Mouse (Mus musculus): Measurements from ENCODE around the gene Cers1.

DNA sequence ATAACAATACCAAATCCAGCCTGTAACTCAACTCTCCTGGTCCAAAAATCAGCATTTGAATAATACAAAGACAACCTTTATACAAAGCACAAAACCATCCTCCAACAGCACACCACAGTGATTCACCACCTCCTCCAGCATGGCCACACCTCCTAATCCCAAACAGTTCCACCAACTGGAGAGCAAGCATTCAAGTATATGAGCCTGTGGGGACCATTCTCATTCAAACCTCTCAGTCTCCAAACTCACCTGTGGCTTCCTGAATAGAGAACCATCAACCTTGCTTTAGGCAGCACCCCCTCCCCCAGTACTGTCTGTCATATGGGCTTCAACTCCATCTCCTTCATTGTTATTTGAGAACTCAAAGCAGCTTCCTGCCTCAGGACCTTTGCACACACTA is 41.2 kb upstream of the Cers1 start:
- TF ChIP-seq GATA1 (IDR thresholded peaks at IDR 0.05; ENCODE audit: low read length), result no peak
- no peak for TF ChIP-seq TAL1 (IDR thresholded peaks at IDR 0.05; ENCODE audit: low read length)
